Mouse (Mus musculus) spleen, adult 2 months (tissue): ENCODE data around the gene Tm6sf2. TPM values are rescaled to one million over a fixed set of nuclear protein-coding genes. Genes with fewer than 3 reads are reported as not detected.
"Not testable (repeated sequence)": the region's sequence is repeated elsewhere in the genome, so short reads cannot be mapped to it uniquely, and the experiment has no call there.

Experiments
- DNase-seq, 2 experiments: peaks; one replicate each; pipeline versions ENCODE4 v3.0.0 to v3.0.0-alpha.2; 2012 to 2021; ENCODE audit warnings: low spot score in 2 of 2, low read depth in 1 of 2
- H3K27ac ChIP-seq: fragments of 200-500 bp; 2 replicates; pipeline ENCODE4 v1.5.1; 2012; ENCODE audit warnings: low read length, inconsistent platforms; ENCODE audit not compliant: insufficient read depth
- H3K27me3 ChIP-seq: fragments of 200-500 bp; 2 replicates; pipeline ENCODE4 v1.6.1; 2012; ENCODE audit warnings: mild to moderate bottlenecking, moderate library complexity, low read length, inconsistent platforms; ENCODE audit not compliant: control insufficient read depth, insufficient read depth
- H3K36me3 ChIP-seq: fragments of 200-500 bp; 2 replicates; pipeline ENCODE4 v1.6.1; 2012; ENCODE audit warnings: mild to moderate bottlenecking, low read length, inconsistent platforms; ENCODE audit not compliant: control insufficient read depth, insufficient read depth
- H3K4me1 ChIP-seq: fragments of 200-500 bp; 2 replicates; pipeline ENCODE4 v1.6.1; 2011; ENCODE audit warnings: inconsistent platforms; ENCODE audit not compliant: control insufficient read depth, insufficient read depth, insufficient read length
- H3K4me3 ChIP-seq: fragments of 200-500 bp; 2 replicates; pipeline ENCODE4 v1.5.1; 2011; ENCODE audit warnings: mild to moderate bottlenecking, inconsistent platforms; ENCODE audit not compliant: insufficient read depth, insufficient read length; ENCODE audit errors: extremely low read depth
- CTCF ChIP-seq: fragments of 200-500 bp; IDR thresholded peaks from 2 replicates; pipeline ENCODE4 v1.5.1; 2011; ENCODE audit warnings: mild to moderate bottlenecking, inconsistent platforms; ENCODE audit not compliant: insufficient read depth, insufficient read length, insufficient replicate concordance; ENCODE audit errors: extremely low read depth
- POLR2A ChIP-seq: fragments of 200-500 bp; IDR thresholded peaks from 2 replicates; pipeline ENCODE4 v1.6.1; 2011; ENCODE audit warnings: low read depth, low read length, inconsistent platforms
- WGBS: fragments of 180-500 bp; shearing (Covaris S2); methylation state at CpG from one replicate; pipeline ENCODE4 v1.1.7; 2018; 5-methylcytosine and 5-hydroxymethylcytosine counted together
- polyA plus RNA-seq: library from polyadenylated mRNA; depleted of rRNA; stranded (reverse); fragments of >200 nt; gene quantifications from 2 replicates; pipeline ENCODE4 v1.2.3, GENCODE M21; 2012

The Tm6sf2 gene
- polyA plus RNA-seq, 1 experiment = 2.3 TPM

- no peak for TF ChIP-seq CTCF
- no peak for TF ChIP-seq POLR2A
- Histone ChIP-seq H3K4me1 (peaks cover 9% of the 10 kb centered on the region; the same call in 1 of the 2 replicates), H3K4me3 (no peak overlapping the region), H3K27me3 (no peaks in the 10 kb centered on the region), H3K27ac (no peak overlapping the region), H3K36me3 (no peaks in the 10 kb centered on the region)
- no peak for DNase-seq
- WGBS = 93% methylated on average over 5 of the region's 5 CpGs
Observed at GRCm38 (mm10) chr8:70043996-70044395, 28.7 kb upstream of the Tm6sf2 start.

- TF ChIP-seq CTCF = no peak
- no peak for TF ChIP-seq POLR2A
- no peak for DNase-seq
- Histone ChIP-seq H3K4me3 (no peak overlapping the region), H3K36me3 (peaks cover 20% of the 10 kb centered on the region), H3K4me1 (no peaks in the 10 kb centered on the region), H3K27ac (no peak overlapping the region), H3K27me3 (no peaks in the 10 kb centered on the region)
Observed at GRCm38 (mm10) chr8:70049662-70050061, 23.1 kb upstream of the Tm6sf2 start.

GRCm38 (mm10) chr8:70050434-70050833 is 22.3 kb upstream of the Tm6sf2 start:
- H3K4me1 ChIP-seq, H3K27me3 ChIP-seq, H3K27ac ChIP-seq, DNase-seq, H3K4me3 ChIP-seq: not testable (repeated sequence)
- WGBS = 94% methylated on average over 5 of the region's 5 CpGs
- H3K36me3 ChIP-seq = peaks cover 25% of the 10 kb centered on the region

GRCm38 (mm10) chr8:70057721-70058120 is 15.0 kb upstream of the Tm6sf2 start:
- Histone ChIP-seq H3K27me3 (no peaks in the 10 kb centered on the region), H3K4me3 (no peak overlapping the region), H3K36me3 (peaks cover 44% of the 10 kb centered on the region), H3K4me1 (no peaks in the 10 kb centered on the region), H3K27ac (no peak overlapping the region)
- WGBS = 95% methylated on average over 1 of the region's 1 CpGs
- no peak for DNase-seq
- no peak for TF ChIP-seq POLR2A
- TF ChIP-seq CTCF = no peak

- H3K27ac ChIP-seq = no peak overlapping the region
- no peak for DNase-seq
- 92% methylated on average over 2 of the region's 2 CpGs for WGBS
Observed at GRCm38 (mm10) chr8:70071836-70072440, 786 bp upstream of the Tm6sf2 start.

GRCm38 (mm10) chr8:70073120-70073519 is 396 bp downstream of the Tm6sf2 start:
- DNase-seq = no peak
- H3K27ac ChIP-seq = no peak overlapping the region
- peaks cover 17% of the 10 kb centered on the region for H3K36me3 ChIP-seq
- peaks cover 3% of the 10 kb centered on the region; the same call in 1 of the 2 replicates for H3K4me1 ChIP-seq
- no peak overlapping the region for H3K4me3 ChIP-seq
- 71% methylated on average over 8 of the region's 8 CpGs for WGBS
- no peak for TF ChIP-seq CTCF
- no peak for TF ChIP-seq POLR2A
- no peaks in the 10 kb centered on the region for H3K27me3 ChIP-seq

More at GRCm38 (mm10) chr8:70071836-70072440, 786 bp upstream of the Tm6sf2 start:
- Histone ChIP-seq H3K36me3 (peaks cover 21% of the 10 kb centered on the region), H3K4me1 (peaks cover 3% of the 10 kb centered on the region; the same call in 1 of the 2 replicates), H3K27me3 (no peaks in the 10 kb centered on the region), H3K4me3 (no peak overlapping the region)
- TF ChIP-seq CTCF = no peak
- TF ChIP-seq POLR2A = no peak

GRCm38 (mm10) chr8:70073682-70074081 is 958 bp downstream of the Tm6sf2 start:
- H3K4me1 ChIP-seq = peaks cover 3% of the 10 kb centered on the region; the same call in 1 of the 2 replicates
- peaks cover 17% of the 10 kb centered on the region for H3K36me3 ChIP-seq
- DNase-seq = no peak
- 10% methylated on average over 1 of the region's 1 CpGs for WGBS
- no peak for TF ChIP-seq CTCF
- H3K4me3 ChIP-seq = no peak overlapping the region
- H3K27ac ChIP-seq = no peak overlapping the region
- no peaks in the 10 kb centered on the region for H3K27me3 ChIP-seq

- H3K4me3 ChIP-seq = no peak overlapping the region
- H3K27ac ChIP-seq = no peak overlapping the region
- DNase-seq = no peak
- WGBS = 92% methylated on average over 2 of the region's 2 CpGs
- TF ChIP-seq POLR2A (no peak), CTCF (no peak)
- H3K36me3 ChIP-seq = no peaks in the 10 kb centered on the region
- H3K27me3 ChIP-seq = peaks cover 9% of the 10 kb centered on the region
- H3K4me1 ChIP-seq = peaks cover 2% of the 10 kb centered on the region; the same call in 1 of the 2 replicates
Observed at GRCm38 (mm10) chr8:70081976-70082375, 9.3 kb downstream of the Tm6sf2 start.
